Mouse (Mus musculus): Measurements from ENCODE around the gene Prss2. TPM values are rescaled to one million over a fixed set of nuclear protein-coding genes. Genes with fewer than 3 reads are reported as not detected.
"Not testable (repeated sequence)": the region's sequence is repeated elsewhere in the genome, so short reads cannot be mapped to it uniquely, and the experiment has no call there.

Prss2 gene
- polyA plus RNA-seq, 1 experiment from 2014 or later: not detected

DNA sequence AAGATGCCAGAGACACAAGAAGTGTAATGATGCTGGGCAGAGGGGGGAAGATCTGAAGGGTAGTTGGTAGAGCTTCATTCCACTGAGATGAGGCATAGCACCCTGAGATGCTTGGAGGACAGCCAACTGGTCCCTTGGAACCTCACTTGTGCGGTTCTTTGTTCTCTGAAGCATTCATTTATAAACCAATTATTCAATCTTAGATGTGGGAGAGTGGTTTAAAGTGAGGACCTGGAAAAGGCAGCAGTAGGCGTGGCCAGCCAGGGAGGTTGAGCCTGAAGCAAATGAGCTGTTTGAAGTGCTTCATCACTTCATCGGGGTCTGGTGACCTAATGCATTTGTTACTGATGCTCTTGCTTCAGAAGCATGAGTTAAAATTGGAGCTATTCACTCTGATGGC, 37.7 kb downstream of the Prss2 start:
- no peak overlapping the region for H3K4me3 ChIP-seq (ENCODE audit: low read depth, low read length)
- DNase-seq (ENCODE audit: low spot score) (no peak), ATAC-seq (ENCODE audit: insufficient read depth, low FRiP score, low TSS enrichment) (no peak)
- no peak overlapping the region for H3K9ac ChIP-seq (ENCODE audit: low read length)
- 67% methylated on average over 3 of the region's 3 CpGs for WGBS
- no peaks in the 10 kb centered on the region for H3K9me3 ChIP-seq (ENCODE audit: control insufficient read depth, low read length)
- H3K27me3 ChIP-seq (ENCODE audit: control insufficient read depth, insufficient read depth, low read length): no peaks in the 10 kb centered on the region
- no peaks in the 10 kb centered on the region for H3K4me1 ChIP-seq (ENCODE audit: control insufficient read depth, insufficient read depth, low read length)
- H3K36me3 ChIP-seq (ENCODE audit: control insufficient read depth, insufficient read depth, low read length): no peaks in the 10 kb centered on the region
- no peak overlapping the region for H3K27ac ChIP-seq (ENCODE audit: low read depth, low read length)
- H3K4me2 ChIP-seq (ENCODE audit: low read depth): no peak overlapping the region

DNA sequence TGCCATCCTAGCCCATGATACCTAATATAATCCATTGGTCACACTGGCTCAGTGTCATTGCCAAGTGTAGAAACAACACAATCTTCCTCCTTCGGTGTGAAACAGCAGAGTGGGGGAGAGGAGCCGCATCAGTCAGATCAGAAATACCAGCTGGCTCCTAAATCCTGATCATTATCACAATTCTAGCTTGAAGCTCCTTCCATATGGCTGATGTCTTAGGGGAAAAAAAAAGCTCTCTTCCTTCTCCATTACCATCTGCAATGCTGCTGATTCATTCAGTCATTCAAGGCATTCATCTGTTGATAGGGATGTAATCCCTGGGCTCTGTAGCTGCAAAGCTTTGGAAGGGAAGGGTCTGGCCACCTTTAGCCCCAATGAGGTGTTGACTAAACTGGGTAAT, 38.7 kb downstream of the Prss2 start:
- H3K9me3 ChIP-seq (ENCODE audit: control insufficient read depth, low read length): no peaks in the 10 kb centered on the region
- no peak overlapping the region for H3K4me3 ChIP-seq (ENCODE audit: low read depth, low read length)
- H3K4me2 ChIP-seq (ENCODE audit: low read depth): no peak overlapping the region
- DNase-seq (ENCODE audit: low spot score) (no peak), ATAC-seq (ENCODE audit: insufficient read depth, low FRiP score, low TSS enrichment) (no peak)
- H3K27ac ChIP-seq (ENCODE audit: low read depth, low read length): no peak overlapping the region
- no peaks in the 10 kb centered on the region for H3K36me3 ChIP-seq (ENCODE audit: control insufficient read depth, insufficient read depth, low read length)
- no peak overlapping the region for H3K9ac ChIP-seq (ENCODE audit: low read length)
- WGBS: 81% methylated on average over 2 of the region's 2 CpGs
- H3K27me3 ChIP-seq (ENCODE audit: control insufficient read depth, insufficient read depth, low read length): no peaks in the 10 kb centered on the region
- no peaks in the 10 kb centered on the region for H3K4me1 ChIP-seq (ENCODE audit: control insufficient read depth, insufficient read depth, low read length)

DNA sequence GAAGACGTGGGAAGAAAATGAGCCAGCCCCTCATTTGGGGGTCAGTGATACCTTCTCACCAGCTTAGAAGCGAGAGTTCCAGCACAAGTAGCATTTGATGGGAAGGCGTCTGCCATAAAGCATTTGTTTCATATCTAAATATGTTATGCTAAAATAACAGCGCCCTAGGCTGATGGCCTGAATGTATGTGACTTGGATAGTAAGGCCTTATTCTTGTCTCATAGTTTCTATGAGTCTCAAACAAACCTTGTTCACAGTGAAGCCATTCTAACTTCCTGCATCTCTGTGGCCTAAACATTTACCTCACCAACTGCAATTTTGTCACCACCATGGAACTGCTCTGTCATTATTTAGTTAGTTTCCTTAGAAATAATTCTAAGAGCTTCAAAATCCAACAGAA, 41.0 kb downstream of the Prss2 start:
- DNase-seq (ENCODE audit: low spot score) (no peak), ATAC-seq (ENCODE audit: insufficient read depth, low FRiP score, low TSS enrichment) (no peak)
- Histone ChIP-seq H3K4me3 (ENCODE audit: low read depth, low read length) (no peak overlapping the region), H3K9ac (ENCODE audit: low read length) (no peak overlapping the region), H3K4me1 (ENCODE audit: control insufficient read depth, insufficient read depth, low read length) (no peaks in the 10 kb centered on the region), H3K9me3 (ENCODE audit: control insufficient read depth, low read length) (no peaks in the 10 kb centered on the region), H3K4me2 (ENCODE audit: low read depth) (no peak overlapping the region), H3K36me3 (ENCODE audit: control insufficient read depth, insufficient read depth, low read length) (no peaks in the 10 kb centered on the region), H3K27ac (ENCODE audit: low read depth, low read length) (no peak overlapping the region), H3K27me3 (ENCODE audit: control insufficient read depth, insufficient read depth, low read length) (no peaks in the 10 kb centered on the region)
- 86% methylated on average over 4 of the region's 4 CpGs for WGBS

DNA sequence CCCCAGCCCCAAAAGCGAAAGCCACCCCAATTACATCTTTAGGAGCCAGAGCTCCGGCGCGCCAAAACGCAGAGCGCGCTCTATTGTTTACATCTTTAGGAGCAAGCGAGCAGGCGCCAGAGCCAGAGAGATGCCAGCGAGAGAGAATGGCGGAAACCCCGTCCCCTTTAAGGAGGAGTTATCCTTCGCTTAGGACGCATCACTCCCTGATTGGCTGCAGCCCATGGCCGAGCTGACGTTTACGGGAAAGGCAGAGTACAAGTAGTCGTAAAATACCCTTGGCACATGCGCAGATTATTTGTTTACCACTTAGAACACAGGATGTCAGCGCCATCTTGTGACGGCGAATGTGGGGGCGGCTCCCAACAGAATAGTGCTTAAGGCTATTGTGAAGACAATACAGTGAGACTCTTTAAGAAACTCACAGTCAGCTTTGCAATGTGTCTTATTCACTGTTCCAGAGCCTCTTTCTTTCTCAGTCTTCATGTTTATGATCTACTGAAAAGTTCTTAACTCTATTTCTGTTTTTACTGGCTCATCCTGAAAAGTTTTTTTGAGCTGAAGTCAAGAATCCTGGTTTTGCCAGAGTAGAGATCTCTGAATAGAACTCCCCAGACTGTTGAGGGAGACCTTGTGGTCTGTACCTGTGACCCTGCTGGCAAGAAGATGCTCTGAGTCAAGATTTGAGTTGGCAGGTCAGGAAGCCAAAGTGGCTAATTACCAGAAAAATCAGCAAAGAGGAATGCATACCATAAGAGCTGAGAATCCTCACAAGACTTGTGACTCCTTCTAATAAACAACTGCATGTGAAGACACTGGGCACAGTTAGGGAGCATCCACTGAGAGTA, 41.7 kb downstream of the Prss2 start:
- 51% methylated on average over 4 of the region's 23 CpGs for WGBS

DNA sequence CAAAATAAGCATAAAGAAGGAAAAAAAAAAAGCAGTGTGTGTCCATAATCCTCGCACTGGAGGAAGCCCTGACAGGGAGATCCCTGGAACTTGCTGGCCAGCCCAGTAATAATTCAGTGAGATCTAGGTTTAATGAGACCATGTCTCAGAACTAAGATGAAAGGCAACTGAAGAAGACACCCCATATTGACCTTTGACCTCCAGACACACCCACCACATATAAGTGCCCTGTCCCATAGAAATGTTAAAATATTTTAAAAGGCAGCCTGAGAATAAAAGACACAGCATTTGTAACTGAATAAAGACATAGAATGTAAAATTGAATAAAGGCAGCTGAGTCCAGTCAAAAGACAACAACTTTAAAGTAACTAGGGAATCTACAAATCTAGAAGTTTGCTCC, 43.7 kb downstream of the Prss2 start:
- 25% methylated on average over 1 of the region's 1 CpGs for WGBS
- no peak for ATAC-seq (ENCODE audit: insufficient read depth, low FRiP score, low TSS enrichment)
- no peak overlapping the region for H3K4me3 ChIP-seq (ENCODE audit: low read depth, low read length)
- H3K4me2 ChIP-seq (ENCODE audit: low read depth): no peak overlapping the region
- no peaks in the 10 kb centered on the region for H3K36me3 ChIP-seq (ENCODE audit: control insufficient read depth, insufficient read depth, low read length)
- no peaks in the 10 kb centered on the region for H3K27me3 ChIP-seq (ENCODE audit: control insufficient read depth, insufficient read depth, low read length)
- no peak for DNase-seq (ENCODE audit: low spot score)
- H3K9me3 ChIP-seq (ENCODE audit: control insufficient read depth, low read length): no peaks in the 10 kb centered on the region
- no peaks in the 10 kb centered on the region for H3K4me1 ChIP-seq (ENCODE audit: control insufficient read depth, insufficient read depth, low read length)
- no peak overlapping the region for H3K9ac ChIP-seq (ENCODE audit: low read length)
- no peak overlapping the region for H3K27ac ChIP-seq (ENCODE audit: low read depth, low read length)

More for the DNA sequence above, 41.7 kb downstream of the Prss2 start:
- not testable (repeated sequence) for H3K4me1 ChIP-seq (ENCODE audit: control insufficient read depth, insufficient read depth, low read length); H3K27me3 ChIP-seq (ENCODE audit: control insufficient read depth, insufficient read depth, low read length); H3K9ac ChIP-seq (ENCODE audit: low read length); H3K36me3 ChIP-seq (ENCODE audit: control insufficient read depth, insufficient read depth, low read length); H3K4me3 ChIP-seq (ENCODE audit: low read depth, low read length); H3K4me2 ChIP-seq (ENCODE audit: low read depth); H3K9me3 ChIP-seq (ENCODE audit: control insufficient read depth, low read length); H3K27ac ChIP-seq (ENCODE audit: low read depth, low read length)
- DNase-seq (ENCODE audit: low spot score): peak; percentile 27
- ATAC-seq (ENCODE audit: insufficient read depth, low FRiP score, low TSS enrichment): peak; percentile 53

GRCm38 (mm10) chr6:41566965-41567364, 45.4 kb downstream of the Prss2 start:
- Histone ChIP-seq H3K9me3 (ENCODE audit: control insufficient read depth, low read length) (no peaks in the 10 kb centered on the region), H3K36me3 (ENCODE audit: control insufficient read depth, insufficient read depth, low read length) (no peaks in the 10 kb centered on the region), H3K4me1 (ENCODE audit: control insufficient read depth, insufficient read depth, low read length) (no peaks in the 10 kb centered on the region), H3K4me2 (ENCODE audit: low read depth) (no peak overlapping the region), H3K27ac (ENCODE audit: low read depth, low read length) (no peak overlapping the region), H3K4me3 (ENCODE audit: low read depth, low read length) (no peak overlapping the region), H3K27me3 (ENCODE audit: control insufficient read depth, insufficient read depth, low read length) (no peaks in the 10 kb centered on the region), H3K9ac (ENCODE audit: low read length) (no peak overlapping the region)
- ATAC-seq (ENCODE audit: insufficient read depth, low FRiP score, low TSS enrichment) (no peak), DNase-seq (ENCODE audit: low spot score) (no peak)
- WGBS: 87% methylated on average over 4 of the region's 4 CpGs

- Histone ChIP-seq H3K27ac (ENCODE audit: low read depth, low read length) (no peak overlapping the region), H3K9ac (ENCODE audit: low read length) (no peak overlapping the region)
- 88% methylated on average over 3 of the region's 3 CpGs for WGBS
Observed at GRCm38 (mm10) chr6:41569078-41569477, 47.5 kb downstream of the Prss2 start.

More at GRCm38 (mm10) chr6:41569078-41569477, 47.5 kb downstream of the Prss2 start:
- no peaks in the 10 kb centered on the region for H3K4me1 ChIP-seq (ENCODE audit: control insufficient read depth, insufficient read depth, low read length)
- H3K4me2 ChIP-seq (ENCODE audit: low read depth): no peak overlapping the region
- H3K4me3 ChIP-seq (ENCODE audit: low read depth, low read length): no peak overlapping the region
- no peaks in the 10 kb centered on the region for H3K9me3 ChIP-seq (ENCODE audit: control insufficient read depth, low read length)
- H3K27me3 ChIP-seq (ENCODE audit: control insufficient read depth, insufficient read depth, low read length): no peaks in the 10 kb centered on the region
- ATAC-seq (ENCODE audit: insufficient read depth, low FRiP score, low TSS enrichment) (no peak), DNase-seq (ENCODE audit: low spot score) (no peak)
- no peaks in the 10 kb centered on the region for H3K36me3 ChIP-seq (ENCODE audit: control insufficient read depth, insufficient read depth, low read length)

Other genes starting within 250 kb of the Prss2 start
- not detected in 2 replicates for gene Try4, start 219.5 kb upstream of the Prss2 start, polyA plus RNA-seq (2014; fragmentation: Nextera tagmentation; extraction: Ambion mirVana)
- 0.40 TPM in 1 of 2 replicates, not detected in the other for gene Try5, start 204.9 kb upstream of the Prss2 start, polyA plus RNA-seq (2014; fragmentation: Nextera tagmentation; extraction: Ambion mirVana)
- not detected in 2 replicates for gene Try10, start 167.7 kb upstream of the Prss2 start, polyA plus RNA-seq (2014; fragmentation: Nextera tagmentation; extraction: Ambion mirVana)
- gene Prss3, start 144.1 kb upstream of the Prss2 start, polyA plus RNA-seq (2014; fragmentation: Nextera tagmentation; extraction: Ambion mirVana): not detected in 2 replicates
- gene Gm5771, start 129.4 kb upstream of the Prss2 start, polyA plus RNA-seq (2014; fragmentation: Nextera tagmentation; extraction: Ambion mirVana): not detected in 2 replicates
- not detected in 2 replicates for gene Gm10334, start 75.6 kb upstream of the Prss2 start, polyA plus RNA-seq (2014; fragmentation: Nextera tagmentation; extraction: Ambion mirVana)
- gene Prss1, start 62.9 kb upstream of the Prss2 start, polyA plus RNA-seq (2014; fragmentation: Nextera tagmentation; extraction: Ambion mirVana): not detected in 2 replicates
- 10.4 and 10.8 TPM in 2 replicates for gene Ephb6, start 83.7 kb downstream of the Prss2 start, polyA plus RNA-seq (2014; fragmentation: Nextera tagmentation; extraction: Ambion mirVana)
- gene Trpv6, start 114.6 kb downstream of the Prss2 start, polyA plus RNA-seq (2014; fragmentation: Nextera tagmentation; extraction: Ambion mirVana): 0.31 and 0.37 TPM in 2 replicates
- not detected in 2 replicates for gene Trpv5, start 159.0 kb downstream of the Prss2 start, polyA plus RNA-seq (2014; fragmentation: Nextera tagmentation; extraction: Ambion mirVana)
- not detected in 2 replicates for gene Llcfc1, start 162.6 kb downstream of the Prss2 start, polyA plus RNA-seq (2014; fragmentation: Nextera tagmentation; extraction: Ambion mirVana)
- 7.7 and 9.4 TPM in 2 replicates for gene Kel, start 182.6 kb downstream of the Prss2 start, polyA plus RNA-seq (2014; fragmentation: Nextera tagmentation; extraction: Ambion mirVana)

Data from neural tube, embryonic 11.5 days (tissue).